Mouse (Mus musculus): ENCODE measurements around the gene Gm3591.
"Not testable (repeated sequence)": the region's sequence is repeated elsewhere in the genome, so short reads cannot be mapped to it uniquely, and the experiment has no call there.

Gm3591 gene

GRCm38 (mm10) chr14:6412382-6412781, at the start of gene Gm3591:
Gene Gm3591, minus strand, starts transcription at chr14:6412482.
- DNase-seq (ENCODE audit: low read depth, low spot score), result not testable (repeated sequence)

GRCm38 (mm10) chr14:6444511-6444910, 32.2 kb upstream of the Gm3591 start, which contains the start of gene Gm3594:
Gene Gm3594, minus strand, starts transcription at chr14:6444611.
- DNase-seq (ENCODE audit: low read depth, low spot score), result not testable (repeated sequence)

- not testable (repeated sequence) for DNase-seq (ENCODE audit: low read depth, low spot score)
Measured at GRCm38 (mm10) chr14:6440774-6441173, 28.5 kb upstream of the Gm3591 start.

- DNase-seq (ENCODE audit: low read depth, low spot score), result not testable (repeated sequence)
Measured at GRCm38 (mm10) chr14:6440206-6440605, 27.9 kb upstream of the Gm3591 start.

GRCm38 (mm10) chr14:6426766-6427165, 14.5 kb upstream of the Gm3591 start:
- DNase-seq (ENCODE audit: low read depth, low spot score), result not testable (repeated sequence)

GRCm38 (mm10) chr14:6426353-6426752, 14.1 kb upstream of the Gm3591 start:
- not testable (repeated sequence) for DNase-seq (ENCODE audit: low read depth, low spot score)

GRCm38 (mm10) chr14:6390219-6390618, 22.1 kb downstream of the Gm3591 start, which contains the start of gene Gm16440:
Gene Gm16440, minus strand, starts transcription at chr14:6390319.
- DNase-seq (ENCODE audit: low read depth, low spot score), result not testable (repeated sequence)
